ENCODE assay signal across 30 mouse cellular contexts in the genomic region with DNA sequence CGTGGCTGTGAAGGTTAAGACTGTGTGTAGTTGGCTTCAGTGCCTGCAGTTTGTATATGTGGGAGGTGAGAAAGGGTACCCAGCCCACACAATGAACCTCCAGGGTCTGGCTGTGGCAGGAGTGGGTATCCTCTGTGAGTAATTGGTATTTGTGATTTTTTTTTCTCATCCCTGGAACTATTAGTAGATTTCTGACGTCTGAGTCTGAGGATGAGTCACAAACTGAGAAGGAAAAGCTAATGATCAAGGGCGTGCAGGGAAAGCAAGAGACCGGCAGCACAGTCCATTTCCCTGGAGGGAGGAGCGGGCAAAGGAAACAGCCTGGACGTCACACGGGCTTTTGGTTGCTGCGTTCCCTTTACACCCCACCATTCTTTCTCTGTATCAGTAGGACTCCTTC. TPM values are rescaled to one million over a fixed set of nuclear protein-coding genes. Genes with fewer than 3 reads are reported as not detected.
A peak's percentile ranks its signal among the peaks of the same experiment; 100 is the strongest.
DNase-seq lines count a peak whose midpoint lies in the region; TF ChIP-seq lines count a peak whose summit lies in the region.
"Had no signal": no experiment of that assay in that cellular context is flagged by ENCODE, and none has a peak within 500 bp of the region (broad histone marks: within the 10 kb centered on the region; RNA-seq: fewer than 3 reads in every experiment).

No protein-coding gene starts in this region.

- no peak overlapping the region for H3K4me3 ChIP-seq in heart, adult 2 months
- H3K4me3 ChIP-seq in myocyte = no peak overlapping the region
- H3K4me3 ChIP-seq: embryonic facial prominence, embryonic 12.5 days; heart, embryonic 13.5 days; limb, embryonic 15.5 days; midbrain, embryonic 10.5 days; neural tube, embryonic 15.5 days had no signal

- H3K4me2 ChIP-seq in myocyte (ENCODE audit: low read depth) = peak overlapping the region; percentile 52
- H3K4me2 ChIP-seq: embryonic facial prominence, embryonic 12.5 days; limb, embryonic 15.5 days; neural tube, embryonic 15.5 days had no signal

- no peaks in the 10 kb centered on the region for H3K36me3 ChIP-seq in heart, adult 2 months (ENCODE audit: control insufficient read depth, insufficient read depth, low read length)
- no peaks in the 10 kb centered on the region for H3K36me3 ChIP-seq in myocyte (ENCODE audit: control insufficient read depth, insufficient read depth)
- H3K36me3 ChIP-seq: embryonic facial prominence, embryonic 12.5 days; heart, embryonic 13.5 days; limb, embryonic 15.5 days; neural tube, embryonic 15.5 days had no signal

- peak; percentile 76 for DNase-seq in heart, adult 11 months
- DNase-seq in heart, adult 2 months = no peak
- DNase-seq in 3T3-L1 (ENCODE audit: low read depth, low spot score) (peak; percentile 18), NIH3T3 (ENCODE audit: low read depth) (peak; percentile 43)
- no peak for DNase-seq in frontal cortex, postnatal 10 days (ENCODE audit: low spot score in 2 of 2)
- DNase-seq in gastrocnemius, postnatal 10 days = no peak
- DNase-seq: cerebellum, adult 11 months; cerebellum, adult 9-11 months; forebrain, postnatal 0 days; heart, adult 18-20 months; heart, postnatal 14 days; left cerebral cortex, postnatal 4 days; lung, postnatal 10 days; right cerebral cortex, postnatal 14 days; thymus, postnatal 14 days had no signal

- TF ChIP-seq EP300 in heart, adult 2 months (IDR thresholded peaks at IDR 0.05; ENCODE audit: insufficient read depth, low read depth, low read length) = no peak

- intact Hi-C loops in heart, adult 2 months (cut with DNase I) = loop anchor here (5.0 kb wide), 1 partner anchor 40 kb away; no protein-coding TSS in a partner anchor

- no peak for TF ChIP-seq POLR2A in heart, adult 2 months (IDR thresholded peaks at IDR 0.05; ENCODE audit: insufficient read depth, low read depth, low read length)
- TF ChIP-seq POLR2A in myocyte (IDR thresholded peaks at IDR 0.05; ENCODE audit: insufficient read length, low read depth) = no peak

- H3ac ChIP-seq in myocyte (ENCODE audit: control insufficient read depth, insufficient read length) = no peak overlapping the region

- WGBS in heart, adult 2 months = 46% methylated on average over 8 of the region's 8 CpGs

- peaks cover 1% of the 10 kb centered on the region; the same call in 1 of the 2 replicates for H3K27me3 ChIP-seq in heart, adult 2 months (ENCODE audit: control insufficient read depth, insufficient read depth, low read length)
- H3K27me3 ChIP-seq in myocyte (ENCODE audit: control insufficient read depth, insufficient read depth, insufficient read length) = no peaks in the 10 kb centered on the region
- H3K27me3 ChIP-seq: limb, embryonic 15.5 days; neural tube, embryonic 15.5 days had no signal

- TF ChIP-seq CTCF in heart, adult 2 months (IDR thresholded peaks at IDR 0.05) = no peak

- H3K9ac ChIP-seq in heart, adult 2 months (ENCODE audit: low read depth, low read length) = no peak overlapping the region
- H3K9ac ChIP-seq: embryonic facial prominence, embryonic 12.5 days; forebrain, postnatal 0 days; heart, embryonic 13.5 days; limb, embryonic 15.5 days; neural tube, embryonic 15.5 days had no signal

- no peak overlapping the region for H3K27ac ChIP-seq in heart, adult 2 months
- H3K27ac ChIP-seq: embryonic facial prominence, embryonic 12.5 days; heart, embryonic 13.5 days; limb, embryonic 15.5 days; neural tube, embryonic 15.5 days had no signal

- peaks cover 1% of the 10 kb centered on the region for H3K4me1 ChIP-seq in heart, adult 2 months (ENCODE audit: control insufficient read depth, insufficient read depth, low read length)
- H3K4me1 ChIP-seq: embryonic facial prominence, embryonic 12.5 days; limb, embryonic 15.5 days had no signal

- no peaks in the 10 kb centered on the region for H3K79me2 ChIP-seq in heart, adult 2 months (replicated peaks; ENCODE audit: control insufficient read depth, insufficient read depth, low read length)
- no peaks in the 10 kb centered on the region for H3K79me2 ChIP-seq in myocyte (ENCODE audit: control insufficient read depth, insufficient read depth)

TF ChIP-seq in myocyte, 11 proteins besides CTCF, POLR2A, EP300 and RAD21:
- TF ChIP-seq E2F4 (IDR thresholded peaks at IDR 0.05; ENCODE audit: insufficient read depth) (no peak), USF1 (IDR thresholded peaks at IDR 0.05; ENCODE audit: low read depth) (no peak), CEBPB (IDR thresholded peaks at IDR 0.05; ENCODE audit: insufficient read depth, poor library complexity, severe bottlenecking) (no peak), REST (IDR thresholded peaks at IDR 0.05; ENCODE audit: insufficient read depth, insufficient read length) (no peak), TCF12 (IDR thresholded peaks at IDR 0.05; ENCODE audit: insufficient read depth, poor library complexity, severe bottlenecking) (no peak), MAX (IDR thresholded peaks at IDR 0.05; ENCODE audit: low read depth) (no peak), MYOG (IDR thresholded peaks at IDR 0.05; ENCODE audit: control insufficient read depth in 1 of 3, insufficient read depth in 1 of 3, insufficient read length in 2 of 3, low read depth in 2 of 3) (no peak), SRF (IDR thresholded peaks at IDR 0.05; ENCODE audit: control insufficient read depth, insufficient read length, low read depth) (no peak), TCF3 (IDR thresholded peaks at IDR 0.05; ENCODE audit: insufficient read length, low read depth) (no peak), MYOD1 (IDR thresholded peaks at IDR 0.05; ENCODE audit: control insufficient read depth in 1 of 3, insufficient read length in 2 of 3, low read depth in 2 of 3) (no peak), POLR2AphosphoS2 (IDR thresholded peaks at IDR 0.05; ENCODE audit: insufficient read length, low read depth) (no peak)

RNA-seq across cellular contexts. Expression of gene Ildr2, which starts 43.0 kb away (rescaled TPM):
- total RNA-seq in heart, adult 2 months (2021) = 1 to 10 TPM; 2.4 to 2.9 TPM
- 0.25 and 1.00 TPM in 2 replicates for polyA plus RNA-seq in heart, adult 2 months (2012; rRNA removed)
- polyA plus RNA-seq in myocyte (2012; fragmentation: generic; extraction: Trizol) = 1.9 TPM
- 1 to 10 TPM; 2.6 to 3.4 TPM for total RNA-seq in gastrocnemius, postnatal 10 days (2021)
- total RNA-seq: MEL had no signal

RNA-seq across cellular contexts. Expression of gene Mael, which starts 58.4 kb away (rescaled TPM):
- not detected for total RNA-seq in heart, adult 2 months (2021)
- polyA plus RNA-seq in heart, adult 2 months (2012; rRNA removed) = 0.18 and 0.26 TPM in 2 replicates
- polyA plus RNA-seq in myocyte (2012; fragmentation: generic; extraction: Trizol) = not detected
- total RNA-seq in gastrocnemius, postnatal 10 days (2021) = not detected
- total RNA-seq: gastrocnemius, adult 8-10 months; heart, adult 18-20 months; heart, postnatal 14 days; MEL had no signal
- polyA plus RNA-seq: C2C12; forebrain, embryonic 11.5 days; forebrain, postnatal 0 days; heart, embryonic 13.5 days; hindbrain, embryonic 11.5 days; intestine, postnatal 0 days; kidney, embryonic 14.5 days; liver, embryonic 16.5 days; spleen, adult 2 months had no signal

Comparison
In these comparisons a context has a peak if more than half of its experiments do, and no peak if none do; other contexts are left out.
1. DNase-seq: peak in heart, adult 11 months (single experiment), 3T3-L1 (single experiment) and NIH3T3 (single experiment); none in heart, adult 2 months (0 of 2), frontal cortex, postnatal 10 days (0 of 2) and gastrocnemius, postnatal 10 days (single experiment).